Mouse (Mus musculus): ENCODE data around the gene Tmtc4. TPM values are rescaled to one million over a fixed set of nuclear protein-coding genes. Genes with fewer than 3 reads are reported as not detected.

The Tmtc4 gene
- polyA plus RNA-seq, 1 experiment from 2014 or later = 37.4 TPM

DNA sequence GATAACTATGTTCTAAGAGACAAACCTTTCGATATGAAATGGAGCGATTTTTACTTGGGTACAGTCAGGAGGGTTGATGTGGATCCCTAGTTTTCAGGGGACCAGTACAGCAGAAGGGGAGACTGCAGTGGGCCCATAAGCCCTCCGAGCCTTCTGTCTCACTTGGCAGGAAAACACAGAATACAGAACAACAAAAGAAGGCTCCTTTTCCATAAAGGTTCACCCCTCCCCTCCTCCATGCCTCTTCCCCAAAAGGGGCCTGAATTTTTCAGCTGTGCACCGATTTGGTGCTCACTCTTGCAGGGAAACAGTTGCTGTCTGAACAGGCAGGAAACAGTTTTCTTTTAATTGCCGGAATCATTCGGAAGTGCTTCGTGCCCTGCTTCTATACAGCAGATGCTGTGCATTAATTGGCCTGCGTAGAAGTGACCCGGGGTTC, 101.6 kb downstream of the Tmtc4 start:
- no peak overlapping the region for H3K27ac ChIP-seq (ENCODE audit: low read length)
- WGBS = 58% methylated on average over 9 of the region's 9 CpGs

DNA sequence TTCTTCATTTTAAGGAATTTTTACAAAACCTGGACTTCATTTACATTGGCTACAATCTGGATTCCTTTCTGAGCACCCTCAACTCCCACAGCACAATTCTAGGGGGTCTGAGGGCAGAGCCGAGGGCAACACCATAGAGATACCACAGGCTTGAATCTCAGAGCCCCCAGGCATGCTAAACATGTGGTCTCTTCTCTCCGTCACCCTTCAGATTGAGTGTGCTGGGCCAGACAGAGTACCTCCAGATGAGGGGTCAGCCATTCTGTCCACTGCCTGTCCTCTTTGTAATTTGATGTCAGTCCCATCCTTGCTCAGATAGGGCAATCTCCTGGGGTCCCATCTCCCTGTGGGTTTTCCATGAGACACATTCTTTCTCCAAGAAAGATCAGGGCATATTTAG, 102.1 kb downstream of the Tmtc4 start:
- H3K9ac ChIP-seq (replicated peaks; ENCODE audit: low read length) = no peak overlapping the region
- 0 out of 2 replicates have a peak, but pooled peaks have one; percentile 32 for ATAC-seq (ENCODE audit: low FRiP score, low TSS enrichment)
- 60% methylated on average over 2 of the region's 2 CpGs for WGBS
- H3K36me3 ChIP-seq (ENCODE audit: insufficient read depth, low read length) = no peaks in the 10 kb centered on the region
- peaks cover 5% of the 10 kb centered on the region; the same call in 1 of the 2 replicates for H3K4me1 ChIP-seq (ENCODE audit: insufficient read depth, low read length)
- no peaks in the 10 kb centered on the region for H3K9me3 ChIP-seq (ENCODE audit: low read length)
- no peak overlapping the region for H3K4me3 ChIP-seq (ENCODE audit: low read length)
- no peaks in the 10 kb centered on the region for H3K27me3 ChIP-seq (ENCODE audit: insufficient read depth, low read length)
- H3K27ac ChIP-seq (ENCODE audit: low read length) = no peak overlapping the region
- H3K4me2 ChIP-seq (replicated peaks; ENCODE audit: low read depth, low read length) = no peak overlapping the region

More for the DNA sequence above, 101.6 kb downstream of the Tmtc4 start:
- no peaks in the 10 kb centered on the region for H3K36me3 ChIP-seq (ENCODE audit: insufficient read depth, low read length)
- H3K9ac ChIP-seq (replicated peaks; ENCODE audit: low read length) = no peak overlapping the region
- H3K4me1 ChIP-seq (ENCODE audit: insufficient read depth, low read length) = peaks cover 5% of the 10 kb centered on the region; the same call in 1 of the 2 replicates
- ATAC-seq (ENCODE audit: low FRiP score, low TSS enrichment) = 0 out of 2 replicates have a peak, but pooled peaks have one; percentile 28
- no peak overlapping the region for H3K4me2 ChIP-seq (replicated peaks; ENCODE audit: low read depth, low read length)
- no peak overlapping the region for H3K4me3 ChIP-seq (ENCODE audit: low read length)
- H3K27me3 ChIP-seq (ENCODE audit: insufficient read depth, low read length) = no peaks in the 10 kb centered on the region
- H3K9me3 ChIP-seq (ENCODE audit: low read length) = no peaks in the 10 kb centered on the region

DNA sequence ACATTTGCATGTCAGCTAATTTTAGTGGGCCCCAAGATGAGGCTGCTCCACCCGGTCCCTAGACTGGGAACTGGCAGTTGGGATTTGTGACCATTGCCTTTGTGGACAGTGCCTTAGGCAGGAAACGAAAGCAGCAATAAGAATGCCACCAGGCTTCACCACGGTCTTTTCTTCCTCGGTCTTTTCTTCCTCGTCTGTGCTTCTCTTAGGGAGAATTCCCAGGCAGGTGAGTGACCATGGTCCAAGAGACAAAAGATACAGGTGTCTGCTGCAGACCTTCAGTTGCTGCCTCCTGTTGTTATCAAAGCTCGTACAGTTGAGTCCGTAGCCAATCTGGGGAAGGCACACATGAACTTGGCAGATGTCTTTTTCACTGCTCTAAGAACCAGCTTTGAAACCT, 103.5 kb downstream of the Tmtc4 start:
- Histone ChIP-seq H3K9me3 (ENCODE audit: low read length) (no peaks in the 10 kb centered on the region), H3K4me2 (replicated peaks; ENCODE audit: low read depth, low read length) (no peak overlapping the region), H3K27me3 (ENCODE audit: insufficient read depth, low read length) (no peaks in the 10 kb centered on the region), H3K9ac (replicated peaks; ENCODE audit: low read length) (no peak overlapping the region), H3K4me3 (ENCODE audit: low read length) (no peak overlapping the region), H3K27ac (ENCODE audit: low read length) (no peak overlapping the region), H3K4me1 (ENCODE audit: insufficient read depth, low read length) (peaks cover 5% of the 10 kb centered on the region; the same call in 1 of the 2 replicates), H3K36me3 (ENCODE audit: insufficient read depth, low read length) (no peaks in the 10 kb centered on the region)
- WGBS = 66% methylated on average over 7 of the region's 7 CpGs
- no peak for ATAC-seq (ENCODE audit: low FRiP score, low TSS enrichment)

DNA sequence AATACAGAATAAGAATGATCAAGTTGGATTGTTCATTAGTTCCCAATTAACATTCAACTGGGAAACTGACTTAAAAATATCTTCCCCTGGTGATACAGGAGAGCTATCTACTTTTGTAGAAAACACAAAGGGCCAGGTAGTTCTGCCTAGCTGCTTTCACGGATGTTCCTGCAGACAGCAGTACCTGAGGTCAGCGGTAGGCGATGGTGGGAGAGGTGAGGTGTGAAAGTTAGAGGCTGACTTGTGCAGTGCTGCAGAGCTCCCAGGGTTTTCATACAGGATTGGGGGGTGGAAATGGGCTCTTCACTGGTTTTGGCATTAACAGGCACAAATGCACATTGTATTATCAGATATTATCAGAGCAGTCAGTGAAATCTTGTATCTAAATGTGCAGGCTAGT, 106.0 kb downstream of the Tmtc4 start:
- H3K36me3 ChIP-seq (ENCODE audit: insufficient read depth, low read length) = no peaks in the 10 kb centered on the region
- peaks cover 5% of the 10 kb centered on the region; the same call in 1 of the 2 replicates for H3K4me1 ChIP-seq (ENCODE audit: insufficient read depth, low read length)
- WGBS = 73% methylated on average over 3 of the region's 3 CpGs
- no peak overlapping the region for H3K4me2 ChIP-seq (replicated peaks; ENCODE audit: low read depth, low read length)
- no peak overlapping the region for H3K27ac ChIP-seq (ENCODE audit: low read length)
- no peaks in the 10 kb centered on the region for H3K27me3 ChIP-seq (ENCODE audit: insufficient read depth, low read length)
- no peaks in the 10 kb centered on the region for H3K9me3 ChIP-seq (ENCODE audit: low read length)
- no peak for ATAC-seq (ENCODE audit: low FRiP score, low TSS enrichment)
- no peak overlapping the region for H3K9ac ChIP-seq (replicated peaks; ENCODE audit: low read length)
- no peak overlapping the region for H3K4me3 ChIP-seq (ENCODE audit: low read length)

DNA sequence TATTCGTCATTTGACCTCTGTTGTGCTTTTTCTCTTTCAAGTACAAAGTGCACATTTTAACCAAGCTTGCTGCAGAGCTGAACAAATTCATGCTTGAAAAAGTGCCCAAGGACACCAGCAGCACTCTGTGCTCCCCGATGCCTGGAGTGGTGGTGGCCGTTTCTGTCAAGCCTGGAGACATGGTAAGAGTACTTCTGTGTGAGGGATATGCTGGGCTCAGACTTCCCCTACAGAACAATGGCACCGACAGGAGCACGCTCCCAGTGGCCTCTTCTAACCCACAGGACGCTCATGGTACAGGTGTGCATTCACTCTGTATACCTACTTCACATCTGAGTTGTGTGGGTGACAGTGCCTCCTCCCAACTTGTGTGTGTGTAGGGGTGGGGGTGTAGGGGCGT, 107.1 kb downstream of the Tmtc4 start:
- H3K36me3 ChIP-seq (ENCODE audit: insufficient read depth, low read length) = no peaks in the 10 kb centered on the region
- peak; percentile 43; the same call in 1 of the 2 replicates for ATAC-seq (ENCODE audit: low FRiP score, low TSS enrichment)
- H3K9me3 ChIP-seq (ENCODE audit: low read length) = no peaks in the 10 kb centered on the region
- H3K4me2 ChIP-seq (replicated peaks; ENCODE audit: low read depth, low read length) = no peak overlapping the region
- H3K4me3 ChIP-seq (ENCODE audit: low read length) = no peak overlapping the region
- H3K27ac ChIP-seq (ENCODE audit: low read length) = no peak overlapping the region
- H3K9ac ChIP-seq (replicated peaks; ENCODE audit: low read length) = no peak overlapping the region
- no peaks in the 10 kb centered on the region for H3K4me1 ChIP-seq (ENCODE audit: insufficient read depth, low read length)
- no peaks in the 10 kb centered on the region for H3K27me3 ChIP-seq (ENCODE audit: insufficient read depth, low read length)
- WGBS = 68% methylated on average over 7 of the region's 7 CpGs

DNA sequence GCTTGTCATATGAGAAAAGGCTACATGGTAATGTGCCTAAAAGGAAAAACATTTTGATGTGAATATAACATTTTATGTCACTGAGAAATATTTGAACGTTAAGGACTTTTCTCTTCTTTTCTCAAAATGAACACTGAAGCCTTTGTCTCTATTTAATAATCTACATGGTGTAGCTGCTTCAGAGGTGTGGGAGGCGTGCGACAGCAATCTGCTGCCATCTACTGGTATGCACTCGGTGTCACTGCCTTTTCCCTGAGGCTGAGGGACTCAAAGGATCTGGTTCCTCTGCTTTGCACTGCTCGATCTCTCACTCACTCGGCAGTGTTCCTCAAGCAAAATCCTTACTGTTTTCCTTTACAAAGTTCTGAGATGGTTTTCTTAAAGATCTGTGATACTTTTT, 107.7 kb downstream of the Tmtc4 start:
- no peak overlapping the region for H3K27ac ChIP-seq (ENCODE audit: low read length)
- no peaks in the 10 kb centered on the region for H3K4me1 ChIP-seq (ENCODE audit: insufficient read depth, low read length)
- H3K4me3 ChIP-seq (ENCODE audit: low read length) = no peak overlapping the region
- no peaks in the 10 kb centered on the region for H3K27me3 ChIP-seq (ENCODE audit: insufficient read depth, low read length)
- peak; percentile 97 for ATAC-seq (ENCODE audit: low FRiP score, low TSS enrichment)
- H3K9ac ChIP-seq (replicated peaks; ENCODE audit: low read length) = no peak overlapping the region
- H3K4me2 ChIP-seq (replicated peaks; ENCODE audit: low read depth, low read length) = no peak overlapping the region
- H3K36me3 ChIP-seq (ENCODE audit: insufficient read depth, low read length) = no peaks in the 10 kb centered on the region
- H3K9me3 ChIP-seq (ENCODE audit: low read length) = no peaks in the 10 kb centered on the region
- WGBS = 2% methylated on average over 6 of the region's 6 CpGs

DNA sequence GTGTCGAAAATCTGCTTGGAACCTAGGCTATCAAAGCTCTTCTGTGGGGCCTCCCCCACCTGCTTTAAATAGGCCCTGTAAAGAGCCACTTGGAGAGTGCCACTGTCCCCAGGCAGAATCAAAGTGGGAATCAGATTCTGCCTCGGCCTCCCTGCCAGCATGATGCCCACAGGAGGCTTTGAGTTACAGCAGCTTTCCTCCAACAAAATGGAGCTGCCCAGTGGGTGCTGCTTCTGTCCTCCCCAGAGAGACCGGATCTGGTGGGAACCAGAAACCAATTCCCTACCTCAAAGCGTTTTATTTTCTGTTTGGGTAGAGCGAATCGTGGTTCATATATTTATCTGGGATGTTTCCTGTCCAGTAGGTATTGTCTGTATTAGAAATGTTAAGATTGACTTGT, 108.2 kb downstream of the Tmtc4 start:
- Histone ChIP-seq H3K9me3 (ENCODE audit: low read length) (no peaks in the 10 kb centered on the region), H3K4me1 (ENCODE audit: insufficient read depth, low read length) (no peaks in the 10 kb centered on the region), H3K27me3 (ENCODE audit: insufficient read depth, low read length) (no peaks in the 10 kb centered on the region), H3K36me3 (ENCODE audit: insufficient read depth, low read length) (no peaks in the 10 kb centered on the region), H3K4me3 (ENCODE audit: low read length) (no peak overlapping the region), H3K9ac (replicated peaks; ENCODE audit: low read length) (no peak overlapping the region), H3K27ac (ENCODE audit: low read length) (no peak overlapping the region), H3K4me2 (replicated peaks; ENCODE audit: low read depth, low read length) (no peak overlapping the region)
- WGBS = 63% methylated on average over 6 of the region's 6 CpGs
- no peak for ATAC-seq (ENCODE audit: low FRiP score, low TSS enrichment)

DNA sequence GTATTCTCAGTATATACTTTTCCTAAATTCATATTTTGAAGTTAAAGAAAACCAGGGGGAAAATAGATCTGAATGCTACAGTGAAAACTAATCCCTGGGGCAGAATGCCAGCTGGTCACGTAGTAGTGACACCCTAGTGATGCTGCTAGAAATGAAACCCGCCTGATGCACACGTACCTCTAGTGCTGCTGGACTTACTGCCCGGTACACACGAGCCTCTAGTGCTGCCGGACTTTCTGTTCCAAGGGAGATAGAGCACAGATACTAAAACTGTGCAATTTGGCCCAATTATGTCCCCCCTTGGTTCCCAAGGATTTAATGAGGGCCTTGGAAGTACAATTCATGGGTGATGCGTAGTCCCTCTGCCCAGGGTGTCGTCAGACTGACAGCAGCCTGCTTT, 108.8 kb downstream of the Tmtc4 start:
- no peak overlapping the region for H3K4me2 ChIP-seq (replicated peaks; ENCODE audit: low read depth, low read length)
- H3K4me1 ChIP-seq (ENCODE audit: insufficient read depth, low read length) = no peaks in the 10 kb centered on the region
- no peak overlapping the region for H3K4me3 ChIP-seq (ENCODE audit: low read length)
- no peaks in the 10 kb centered on the region for H3K9me3 ChIP-seq (ENCODE audit: low read length)
- H3K27ac ChIP-seq (ENCODE audit: low read length) = no peak overlapping the region
- no peak for ATAC-seq (ENCODE audit: low FRiP score, low TSS enrichment)
- H3K36me3 ChIP-seq (ENCODE audit: insufficient read depth, low read length) = no peaks in the 10 kb centered on the region
- WGBS = 80% methylated on average over 8 of the region's 8 CpGs
- no peak overlapping the region for H3K9ac ChIP-seq (replicated peaks; ENCODE audit: low read length)
- H3K27me3 ChIP-seq (ENCODE audit: insufficient read depth, low read length) = no peaks in the 10 kb centered on the region

DNA sequence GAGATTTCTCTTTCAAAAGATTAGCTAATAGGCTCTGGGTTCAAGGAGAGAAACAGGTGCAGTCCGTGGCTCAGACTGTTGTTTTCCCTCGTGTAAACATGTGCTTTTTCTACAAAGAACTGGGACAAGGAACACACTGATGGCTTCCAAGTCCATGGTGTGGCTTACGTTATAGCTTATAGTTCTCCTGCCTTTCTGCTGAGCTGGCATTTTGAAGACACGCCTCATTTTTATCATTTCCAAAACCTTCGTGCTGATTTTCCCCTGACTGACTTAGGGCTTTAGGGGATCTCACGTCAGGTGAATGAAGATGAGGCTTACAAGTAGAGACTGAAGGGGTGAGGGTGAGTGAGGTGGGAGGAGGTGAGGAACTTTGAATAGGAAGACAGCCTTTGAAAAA, 111.2 kb downstream of the Tmtc4 start:
- Histone ChIP-seq H3K9me3 (ENCODE audit: low read length) (no peaks in the 10 kb centered on the region), H3K4me2 (replicated peaks; ENCODE audit: low read depth, low read length) (no peak overlapping the region), H3K27ac (ENCODE audit: low read length) (no peak overlapping the region), H3K27me3 (ENCODE audit: insufficient read depth, low read length) (no peaks in the 10 kb centered on the region), H3K4me1 (ENCODE audit: insufficient read depth, low read length) (no peaks in the 10 kb centered on the region), H3K4me3 (ENCODE audit: low read length) (no peak overlapping the region), H3K9ac (replicated peaks; ENCODE audit: low read length) (no peak overlapping the region), H3K36me3 (ENCODE audit: insufficient read depth, low read length) (no peaks in the 10 kb centered on the region)
- ATAC-seq (ENCODE audit: low FRiP score, low TSS enrichment) = no peak
- 80% methylated on average over 6 of the region's 6 CpGs for WGBS

DNA sequence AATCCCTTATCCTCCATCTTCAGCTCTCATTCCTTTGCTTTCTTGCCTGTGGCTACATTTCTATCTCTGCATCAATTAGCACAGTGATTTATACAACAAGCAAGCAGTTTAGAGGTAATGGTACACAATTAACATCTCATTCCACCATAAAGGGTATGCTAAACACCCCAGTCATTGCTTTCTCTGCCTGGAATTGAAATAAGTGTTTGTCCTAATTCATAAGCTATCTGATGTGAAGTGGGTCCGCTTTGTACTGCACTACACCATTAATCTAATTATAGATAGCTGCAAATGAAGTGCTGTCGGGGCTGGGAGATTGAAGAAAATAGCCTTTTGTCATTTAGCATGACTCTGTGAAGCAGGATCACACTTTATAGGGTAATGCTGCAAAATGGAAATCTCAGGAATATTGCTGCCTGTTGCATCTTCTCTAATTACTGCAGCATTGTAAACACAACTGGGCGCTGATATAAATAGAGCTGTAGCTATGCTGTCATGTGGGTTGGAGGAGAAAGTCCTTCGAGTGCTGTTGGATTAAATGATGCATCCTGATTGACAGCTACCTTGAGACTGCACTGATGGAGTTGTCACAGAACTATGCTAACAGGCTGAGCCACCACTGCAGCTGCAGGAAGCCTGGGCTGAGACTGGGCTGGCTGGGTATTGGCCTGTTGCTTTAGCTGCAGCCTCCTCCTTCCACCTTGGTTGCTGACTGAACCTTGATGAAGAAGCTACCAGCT, 111.8 kb downstream of the Tmtc4 start:
- no peak for ATAC-seq (ENCODE audit: low FRiP score, low TSS enrichment)
- H3K36me3 ChIP-seq (ENCODE audit: insufficient read depth, low read length) = no peaks in the 10 kb centered on the region

More for the DNA sequence above, 111.8 kb downstream of the Tmtc4 start:
- Histone ChIP-seq H3K4me3 (ENCODE audit: low read length) (no peak overlapping the region), H3K27me3 (ENCODE audit: insufficient read depth, low read length) (no peaks in the 10 kb centered on the region), H3K4me2 (replicated peaks; ENCODE audit: low read depth, low read length) (no peak overlapping the region), H3K9me3 (ENCODE audit: low read length) (no peaks in the 10 kb centered on the region), H3K27ac (ENCODE audit: low read length) (no peak overlapping the region), H3K4me1 (ENCODE audit: insufficient read depth, low read length) (no peaks in the 10 kb centered on the region), H3K9ac (replicated peaks; ENCODE audit: low read length) (no peak overlapping the region)
- WGBS = 64% methylated on average over 4 of the region's 4 CpGs

All from kidney, embryonic 16.5 days (tissue).